Mouse (Mus musculus): ENCODE measurements around the gene Srd5a3. TPM values are rescaled to one million over a fixed set of nuclear protein-coding genes. Genes with fewer than 3 reads are reported as not detected.

The Srd5a3 gene
- polyA plus RNA-seq, 1 experiment from 2014 or later, result 31.0 TPM

- 85% methylated on average over 1 of the region's 1 CpGs for WGBS
- Histone ChIP-seq H3K4me1 (peaks cover 20% of the 10 kb centered on the region), H3K27me3 (ENCODE audit: insufficient read depth, poor library complexity, severe bottlenecking) (no peaks in the 10 kb centered on the region), H3K4me3 (no peak overlapping the region), H3K36me3 (no peaks in the 10 kb centered on the region), H3K9me3 (no peaks in the 10 kb centered on the region), H3K27ac (no peak overlapping the region)
- peak; percentile 56 for DNase-seq (ENCODE audit: low spot score)
These were observed 4.4 kb upstream of the Srd5a3 start for GRCm38 (mm10) chr5:76135644-76136043.

GRCm38 (mm10) chr5:76136271-76136670 lies 3.8 kb upstream of the Srd5a3 start:
- H3K36me3 ChIP-seq, result no peaks in the 10 kb centered on the region
- H3K4me1 ChIP-seq, result peaks cover 23% of the 10 kb centered on the region
- DNase-seq (ENCODE audit: low spot score), result no peak
- no peak overlapping the region for H3K4me3 ChIP-seq
- 83% methylated on average over 3 of the region's 3 CpGs for WGBS
- no peaks in the 10 kb centered on the region for H3K27me3 ChIP-seq (ENCODE audit: insufficient read depth, poor library complexity, severe bottlenecking)
- H3K27ac ChIP-seq, result no peak overlapping the region
- no peaks in the 10 kb centered on the region for H3K9me3 ChIP-seq

GRCm38 (mm10) chr5:76137586-76137985 lies 2.5 kb upstream of the Srd5a3 start:
- 93% methylated on average over 1 of the region's 1 CpGs for WGBS
- Histone ChIP-seq H3K36me3 (no peaks in the 10 kb centered on the region), H3K27ac (no peak overlapping the region), H3K9me3 (no peaks in the 10 kb centered on the region), H3K4me1 (peaks cover 21% of the 10 kb centered on the region), H3K4me3 (no peak overlapping the region), H3K27me3 (ENCODE audit: insufficient read depth, poor library complexity, severe bottlenecking) (no peaks in the 10 kb centered on the region)
- no peak for DNase-seq (ENCODE audit: low spot score)

- Histone ChIP-seq H3K4me1 (peaks cover 21% of the 10 kb centered on the region), H3K36me3 (no peaks in the 10 kb centered on the region), H3K27me3 (ENCODE audit: insufficient read depth, poor library complexity, severe bottlenecking) (no peaks in the 10 kb centered on the region), H3K4me3 (no peak overlapping the region), H3K27ac (no peak overlapping the region), H3K9me3 (no peaks in the 10 kb centered on the region)
- no peak for DNase-seq (ENCODE audit: low spot score)
- 68% methylated on average over 1 of the region's 1 CpGs for WGBS
These were observed 2.0 kb upstream of the Srd5a3 start for GRCm38 (mm10) chr5:76138071-76138470.

GRCm38 (mm10) chr5:76138512-76138911 lies 1.6 kb upstream of the Srd5a3 start:
- H3K9me3 ChIP-seq, result no peaks in the 10 kb centered on the region
- H3K27me3 ChIP-seq (ENCODE audit: insufficient read depth, poor library complexity, severe bottlenecking), result no peaks in the 10 kb centered on the region
- peaks cover 21% of the 10 kb centered on the region for H3K4me1 ChIP-seq
- 43% methylated on average over 10 of the region's 10 CpGs for WGBS
- no peak overlapping the region for H3K27ac ChIP-seq
- no peaks in the 10 kb centered on the region for H3K36me3 ChIP-seq
- DNase-seq (ENCODE audit: low spot score), result peak; percentile 80
- H3K4me3 ChIP-seq, result no peak overlapping the region

- WGBS, result 38% methylated on average over 7 of the region's 7 CpGs
- no peak for DNase-seq (ENCODE audit: low spot score)
- peaks cover 21% of the 10 kb centered on the region for H3K4me1 ChIP-seq
- H3K27me3 ChIP-seq (ENCODE audit: insufficient read depth, poor library complexity, severe bottlenecking), result no peaks in the 10 kb centered on the region
- H3K27ac ChIP-seq, result peak overlapping the region; percentile 98; the same call in 1 of the 2 replicates
- no peaks in the 10 kb centered on the region for H3K9me3 ChIP-seq
- H3K36me3 ChIP-seq, result no peaks in the 10 kb centered on the region
- peak overlapping the region; percentile 75 for H3K4me3 ChIP-seq
These were observed 850 bp upstream of the Srd5a3 start for GRCm38 (mm10) chr5:76139171-76139671.

- DNase-seq (ENCODE audit: low spot score), result no peak
These were observed 627 bp downstream of the Srd5a3 start for GRCm38 (mm10) chr5:76140730-76141066.

GRCm38 (mm10) chr5:76143356-76143755 lies 3.3 kb downstream of the Srd5a3 start:
- no peak overlapping the region for H3K27ac ChIP-seq
- WGBS, result 88% methylated on average over 4 of the region's 4 CpGs
- H3K9me3 ChIP-seq, result no peaks in the 10 kb centered on the region
- no peak overlapping the region for H3K4me3 ChIP-seq
- DNase-seq (ENCODE audit: low spot score), result no peak
- no peaks in the 10 kb centered on the region; the same call in 1 of the 2 replicates for H3K36me3 ChIP-seq
- H3K27me3 ChIP-seq (ENCODE audit: insufficient read depth, poor library complexity, severe bottlenecking), result no peaks in the 10 kb centered on the region
- H3K4me1 ChIP-seq, result peaks cover 18% of the 10 kb centered on the region

More at GRCm38 (mm10) chr5:76140730-76141066, 627 bp downstream of the Srd5a3 start:
- Histone ChIP-seq H3K9me3 (no peaks in the 10 kb centered on the region), H3K4me1 (peaks cover 21% of the 10 kb centered on the region), H3K27ac (peak overlapping the region; percentile 98), H3K36me3 (no peaks in the 10 kb centered on the region), H3K27me3 (ENCODE audit: insufficient read depth, poor library complexity, severe bottlenecking) (no peaks in the 10 kb centered on the region), H3K4me3 (peak overlapping the region; percentile 75)
- 15% methylated on average over 9 of the region's 9 CpGs for WGBS

GRCm38 (mm10) chr5:76146401-76146800 lies 6.3 kb downstream of the Srd5a3 start:
- Histone ChIP-seq H3K36me3 (peaks cover 21% of the 10 kb centered on the region), H3K9me3 (no peaks in the 10 kb centered on the region), H3K4me1 (peaks cover under 1% of the 10 kb centered on the region; the same call in 1 of the 2 replicates), H3K27ac (no peak overlapping the region), H3K4me3 (no peak overlapping the region), H3K27me3 (ENCODE audit: insufficient read depth, poor library complexity, severe bottlenecking) (no peaks in the 10 kb centered on the region)
- WGBS, result 84% methylated on average over 1 of the region's 1 CpGs
- DNase-seq (ENCODE audit: low spot score), result no peak

- H3K27me3 ChIP-seq (ENCODE audit: insufficient read depth, poor library complexity, severe bottlenecking), result no peaks in the 10 kb centered on the region
- H3K4me3 ChIP-seq, result no peak overlapping the region
- WGBS, result 88% methylated on average over 6 of the region's 6 CpGs
- H3K9me3 ChIP-seq, result no peaks in the 10 kb centered on the region
- peak; percentile 68 for DNase-seq (ENCODE audit: low spot score)
- H3K27ac ChIP-seq, result no peak overlapping the region
- peaks cover 3% of the 10 kb centered on the region for H3K4me1 ChIP-seq
- peaks cover 35% of the 10 kb centered on the region for H3K36me3 ChIP-seq
These were observed 9.4 kb downstream of the Srd5a3 start for GRCm38 (mm10) chr5:76149436-76149835.

- 86% methylated on average over 6 of the region's 6 CpGs for WGBS
- no peaks in the 10 kb centered on the region for H3K27me3 ChIP-seq (ENCODE audit: insufficient read depth, poor library complexity, severe bottlenecking)
- DNase-seq (ENCODE audit: low spot score), result peak; percentile 69
- peaks cover 51% of the 10 kb centered on the region for H3K36me3 ChIP-seq
- H3K9me3 ChIP-seq, result no peaks in the 10 kb centered on the region
- H3K4me3 ChIP-seq, result no peak overlapping the region
- H3K4me1 ChIP-seq, result peaks cover 7% of the 10 kb centered on the region
- H3K27ac ChIP-seq, result no peak overlapping the region
These were observed 12.9 kb downstream of the Srd5a3 start for GRCm38 (mm10) chr5:76152956-76153355.

- Histone ChIP-seq H3K4me3 (no peak overlapping the region), H3K36me3 (peaks cover 54% of the 10 kb centered on the region), H3K27me3 (ENCODE audit: insufficient read depth, poor library complexity, severe bottlenecking) (no peaks in the 10 kb centered on the region), H3K27ac (no peak overlapping the region), H3K9me3 (no peaks in the 10 kb centered on the region), H3K4me1 (peaks cover 7% of the 10 kb centered on the region)
- DNase-seq (ENCODE audit: low spot score), result peak; percentile 63
- WGBS, result 89% methylated on average over 11 of the region's 11 CpGs
These were observed 13.4 kb downstream of the Srd5a3 start for GRCm38 (mm10) chr5:76153430-76153829.

GRCm38 (mm10) chr5:76154434-76155165 lies 14.5 kb downstream of the Srd5a3 start:
- no peaks in the 10 kb centered on the region; the same call in 1 of the 2 replicates for H3K9me3 ChIP-seq
- DNase-seq (ENCODE audit: low spot score), result peak; percentile 82
- H3K36me3 ChIP-seq, result peaks cover 51% of the 10 kb centered on the region
- 67% methylated on average over 21 of the region's 21 CpGs for WGBS
- H3K27ac ChIP-seq, result peak overlapping the region; percentile 16; the same call in 1 of the 2 replicates
- H3K4me3 ChIP-seq, result no peak overlapping the region
- H3K4me1 ChIP-seq, result peaks cover 7% of the 10 kb centered on the region
- H3K27me3 ChIP-seq (ENCODE audit: insufficient read depth, poor library complexity, severe bottlenecking), result no peaks in the 10 kb centered on the region

Data from heart, embryonic 10.5 days (tissue).